Mouse (Mus musculus): ENCODE measurements around the gene Nova2.

Gene Nova2

GRCm38 (mm10) chr7:19014452-19014851 lies 88.8 kb downstream of the Nova2 start:
- no peak for DNase-seq
